Mouse (Mus musculus) testis, adult 2 months (tissue): ENCODE data around the gene P3h4.

ENCODE experiments used
- CTCF ChIP-seq: fragments of 200-500 bp; IDR thresholded peaks from 2 replicates; pipeline ENCODE4 v1.5.1; 2012; ENCODE audit warnings: low read depth, mild to moderate bottlenecking, inconsistent platforms, low read length, moderate library complexity; ENCODE audit not compliant: control insufficient read depth, insufficient read depth, insufficient replicate concordance
- POLR2A ChIP-seq: fragments of 200-500 bp; IDR thresholded peaks from 2 replicates; pipeline ENCODE4 v1.6.1; 2012; ENCODE audit warnings: low read depth, mild to moderate bottlenecking, inconsistent platforms, low read length, moderate library complexity; ENCODE audit not compliant: control insufficient read depth

DNA sequence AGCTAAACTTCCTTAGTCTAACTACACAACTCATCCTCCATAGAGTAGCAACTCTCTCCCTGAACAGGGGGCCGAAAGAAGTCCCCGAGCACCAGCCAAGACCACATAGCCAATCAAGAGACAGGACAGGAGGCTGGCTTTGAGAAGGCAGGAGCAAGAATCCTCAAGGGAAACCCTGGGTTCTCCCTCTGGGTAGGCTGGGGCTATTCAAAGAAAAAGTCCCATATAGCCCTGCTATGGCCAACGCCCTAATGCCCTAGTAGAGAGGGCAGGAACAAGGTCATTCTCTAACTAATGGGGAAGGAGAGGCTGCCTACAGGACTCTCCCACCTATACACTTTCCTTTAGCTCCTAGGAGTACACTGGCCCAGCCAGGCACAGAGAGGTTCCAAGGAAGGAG lies 29.6 kb downstream of the P3h4 start:
- no peak for TF ChIP-seq CTCF
- TF ChIP-seq POLR2A, result no peak
